Mouse (Mus musculus) T-helper 1 cell (primary cell): ENCODE results near the gene Vmn1r28.
"Not testable (repeated sequence)": the region's sequence is repeated elsewhere in the genome, so short reads cannot be mapped to it uniquely, and the experiment has no call there.

Experiments
- in situ Hi-C: fragments of 300-600 bp; cut with MboI, MseI; formaldehyde crosslinking; loops from one replicate; pipeline ENCODE4 v1.15.1; 2025; ENCODE audit warnings: high pct_unique_total_duplicates

Vmn1r28 gene

GRCm38 (mm10) chr6:58261737-58262136 lies at the start of gene Vmn1r28:
Gene Vmn1r28, plus strand, starts transcription at chr6:58262037.
- in situ Hi-C loops: no loop called here

GRCm38 (mm10) chr6:58216119-58216518 lies 45.7 kb upstream of the Vmn1r28 start:
- in situ Hi-C loops: loop anchor here (5.0 kb wide), 1 partner anchor 784 kb away; no protein-coding TSS in a partner anchor

GRCm38 (mm10) chr6:58218721-58219120 lies 43.1 kb upstream of the Vmn1r28 start, which contains the start of gene Vmn1r27:
Gene Vmn1r27, minus strand, starts transcription at chr6:58218821.
- in situ Hi-C loops: loop anchor here (5.0 kb wide), 1 partner anchor 786 kb away; no protein-coding TSS in a partner anchor

- in situ Hi-C loops: not testable (repeated sequence)
Measured at GRCm38 (mm10) chr6:58279661-58280060, 17.8 kb downstream of the Vmn1r28 start.

- in situ Hi-C loops: no loop called here
Measured at GRCm38 (mm10) chr6:58292201-58292600, 30.4 kb downstream of the Vmn1r28 start.

GRCm38 (mm10) chr6:58298511-58298910 lies 36.7 kb downstream of the Vmn1r28 start:
- in situ Hi-C loops: not testable (repeated sequence)

GRCm38 (mm10) chr6:58301249-58301648 lies 39.4 kb downstream of the Vmn1r28 start, which contains the start of gene Vmn1r29:
Gene Vmn1r29, plus strand, starts transcription at chr6:58301549.
- in situ Hi-C loops: no loop called here
